Mouse (Mus musculus): Measurements from ENCODE around the gene Stac3. TPM values are rescaled to one million over a fixed set of nuclear protein-coding genes. Genes with fewer than 3 reads are reported as not detected.

Gene Stac3
- polyA plus RNA-seq, 1 experiment from 2014 or later, result 0.32 TPM

GRCm38 (mm10) chr10:127517941-127518340, 16.5 kb downstream of the Stac3 start:
- peaks cover 6% of the 10 kb centered on the region; the same call in 1 of the 2 replicates for H3K36me3 ChIP-seq (ENCODE audit: control insufficient read depth, insufficient read depth, low read length)
- no peak overlapping the region for H3K4me2 ChIP-seq (ENCODE audit: low read length)
- H3K27me3 ChIP-seq (ENCODE audit: control insufficient read depth, insufficient read depth, low read length), result peaks cover 9% of the 10 kb centered on the region; the same call in 1 of the 2 replicates
- no peak overlapping the region for H3K9ac ChIP-seq (replicated peaks; ENCODE audit: low read length)
- DNase-seq (no peak), ATAC-seq (ENCODE audit: low FRiP score, low TSS enrichment) (no peak)
- no peak overlapping the region for H3K27ac ChIP-seq (replicated peaks; ENCODE audit: low read depth, low read length)
- H3K9me3 ChIP-seq (ENCODE audit: control insufficient read depth, low read length), result no peaks in the 10 kb centered on the region
- 95% methylated on average over 22 of the region's 22 CpGs for WGBS
- peaks cover 59% of the 10 kb centered on the region for H3K4me1 ChIP-seq (ENCODE audit: control insufficient read depth, insufficient read depth, low read length)
- no peak overlapping the region for H3K4me3 ChIP-seq (replicated peaks; ENCODE audit: low read depth, low read length)

GRCm38 (mm10) chr10:127519041-127519701, 17.7 kb downstream of the Stac3 start:
- 90% methylated on average over 25 of the region's 26 CpGs for WGBS
- H3K27me3 ChIP-seq (ENCODE audit: control insufficient read depth, insufficient read depth, low read length), result peaks cover 10% of the 10 kb centered on the region

GRCm38 (mm10) chr10:127519903-127520713, 18.6 kb downstream of the Stac3 start:
- H3K4me1 ChIP-seq (ENCODE audit: control insufficient read depth, insufficient read depth, low read length), result peaks cover 46% of the 10 kb centered on the region
- no peak for DNase-seq
- ATAC-seq (ENCODE audit: low FRiP score, low TSS enrichment), result no peak
- H3K27ac ChIP-seq (replicated peaks; ENCODE audit: low read depth, low read length), result no peak overlapping the region
- no peak overlapping the region for H3K4me3 ChIP-seq (replicated peaks; ENCODE audit: low read depth, low read length)
- H3K27me3 ChIP-seq (ENCODE audit: control insufficient read depth, insufficient read depth, low read length), result peaks cover 15% of the 10 kb centered on the region
- H3K9me3 ChIP-seq (ENCODE audit: control insufficient read depth, low read length), result no peaks in the 10 kb centered on the region
- peaks cover 6% of the 10 kb centered on the region; the same call in 1 of the 2 replicates for H3K36me3 ChIP-seq (ENCODE audit: control insufficient read depth, insufficient read depth, low read length)
- no peak overlapping the region; the same call in 1 of the 2 replicates for H3K4me2 ChIP-seq (ENCODE audit: low read length)
- H3K9ac ChIP-seq (replicated peaks; ENCODE audit: low read length), result no peak overlapping the region
- WGBS, result 93% methylated on average over 37 of the region's 37 CpGs

More at GRCm38 (mm10) chr10:127519041-127519701, 17.7 kb downstream of the Stac3 start:
- no peak for ATAC-seq (ENCODE audit: low FRiP score, low TSS enrichment)
- Histone ChIP-seq H3K9me3 (ENCODE audit: control insufficient read depth, low read length) (no peaks in the 10 kb centered on the region), H3K4me1 (ENCODE audit: control insufficient read depth, insufficient read depth, low read length) (peaks cover 47% of the 10 kb centered on the region), H3K36me3 (ENCODE audit: control insufficient read depth, insufficient read depth, low read length) (peaks cover 6% of the 10 kb centered on the region; the same call in 1 of the 2 replicates), H3K27ac (replicated peaks; ENCODE audit: low read depth, low read length) (no peak overlapping the region), H3K4me3 (replicated peaks; ENCODE audit: low read depth, low read length) (no peak overlapping the region), H3K4me2 (ENCODE audit: low read length) (no peak overlapping the region), H3K9ac (replicated peaks; ENCODE audit: low read length) (no peak overlapping the region)
- no peak for DNase-seq

- peaks cover 6% of the 10 kb centered on the region; the same call in 1 of the 2 replicates for H3K36me3 ChIP-seq (ENCODE audit: control insufficient read depth, insufficient read depth, low read length)
- H3K27ac ChIP-seq (replicated peaks; ENCODE audit: low read depth, low read length), result no peak overlapping the region
- DNase-seq (no peak), ATAC-seq (ENCODE audit: low FRiP score, low TSS enrichment) (no peak)
- no peak overlapping the region for H3K4me3 ChIP-seq (replicated peaks; ENCODE audit: low read depth, low read length)
- H3K4me2 ChIP-seq (ENCODE audit: low read length), result peak overlapping the region; percentile 81
- 83% methylated on average over 20 of the region's 20 CpGs for WGBS
- no peaks in the 10 kb centered on the region for H3K9me3 ChIP-seq (ENCODE audit: control insufficient read depth, low read length)
- peaks cover 45% of the 10 kb centered on the region for H3K4me1 ChIP-seq (ENCODE audit: control insufficient read depth, insufficient read depth, low read length)
- no peak overlapping the region for H3K9ac ChIP-seq (replicated peaks; ENCODE audit: low read length)
- H3K27me3 ChIP-seq (ENCODE audit: control insufficient read depth, insufficient read depth, low read length), result peaks cover 21% of the 10 kb centered on the region
These were observed 19.4 kb downstream of the Stac3 start for GRCm38 (mm10) chr10:127520714-127521357.

GRCm38 (mm10) chr10:127521611-127522080, 20.2 kb downstream of the Stac3 start:
- H3K4me3 ChIP-seq (replicated peaks; ENCODE audit: low read depth, low read length), result peak overlapping the region; percentile 49
- no peaks in the 10 kb centered on the region for H3K9me3 ChIP-seq (ENCODE audit: control insufficient read depth, low read length)
- H3K27me3 ChIP-seq (ENCODE audit: control insufficient read depth, insufficient read depth, low read length), result peaks cover 26% of the 10 kb centered on the region
- 11% methylated on average over 12 of the region's 12 CpGs for WGBS
- peaks cover 6% of the 10 kb centered on the region; the same call in 1 of the 2 replicates for H3K36me3 ChIP-seq (ENCODE audit: control insufficient read depth, insufficient read depth, low read length)
- peak overlapping the region; percentile 81 for H3K4me2 ChIP-seq (ENCODE audit: low read length)
- no peak overlapping the region for H3K27ac ChIP-seq (replicated peaks; ENCODE audit: low read depth, low read length)
- ATAC-seq (ENCODE audit: low FRiP score, low TSS enrichment) (no peak), DNase-seq (no peak)
- H3K4me1 ChIP-seq (ENCODE audit: control insufficient read depth, insufficient read depth, low read length), result peaks cover 46% of the 10 kb centered on the region
- H3K9ac ChIP-seq (replicated peaks; ENCODE audit: low read length), result peak overlapping the region; percentile 50

- Histone ChIP-seq H3K9me3 (ENCODE audit: control insufficient read depth, low read length) (no peaks in the 10 kb centered on the region), H3K27me3 (ENCODE audit: control insufficient read depth, insufficient read depth, low read length) (peaks cover 30% of the 10 kb centered on the region), H3K4me1 (ENCODE audit: control insufficient read depth, insufficient read depth, low read length) (peaks cover 44% of the 10 kb centered on the region), H3K36me3 (ENCODE audit: control insufficient read depth, insufficient read depth, low read length) (peaks cover 6% of the 10 kb centered on the region; the same call in 1 of the 2 replicates), H3K9ac (replicated peaks; ENCODE audit: low read length) (peak within 1 kb of the TSS; percentile 50), H3K4me2 (ENCODE audit: low read length) (peak within 1 kb of the TSS; percentile 81), H3K27ac (replicated peaks; ENCODE audit: low read depth, low read length) (no peak within 1 kb of the TSS), H3K4me3 (replicated peaks; ENCODE audit: low read depth, low read length) (peak within 1 kb of the TSS; percentile 49)
- WGBS, result under 1% methylated on average over 21 of the region's 21 CpGs
- DNase-seq, result peak; percentile 99
- peak; percentile 59; the same call in 1 of the 2 replicates for ATAC-seq (ENCODE audit: low FRiP score, low TSS enrichment)
These were observed 20.6 kb downstream of the Stac3 start, which contains the start of gene Shmt2 for GRCm38 (mm10) chr10:127522088-127522581. Gene Shmt2 (minus strand): TSS chr10:127522444.

- Histone ChIP-seq H3K9ac (replicated peaks; ENCODE audit: low read length) (no peak overlapping the region; the same call in 1 of the 2 replicates), H3K4me3 (replicated peaks; ENCODE audit: low read depth, low read length) (no peak overlapping the region), H3K27me3 (ENCODE audit: control insufficient read depth, insufficient read depth, low read length) (peaks cover 53% of the 10 kb centered on the region), H3K36me3 (ENCODE audit: control insufficient read depth, insufficient read depth, low read length) (no peaks in the 10 kb centered on the region), H3K4me1 (ENCODE audit: control insufficient read depth, insufficient read depth, low read length) (peaks cover 61% of the 10 kb centered on the region), H3K9me3 (ENCODE audit: control insufficient read depth, low read length) (no peaks in the 10 kb centered on the region), H3K27ac (replicated peaks; ENCODE audit: low read depth, low read length) (peak overlapping the region; percentile 46), H3K4me2 (ENCODE audit: low read length) (peak overlapping the region; percentile 76)
- WGBS, result under 1% methylated on average over 23 of the region's 23 CpGs
- ATAC-seq (ENCODE audit: low FRiP score, low TSS enrichment) (peak; percentile 26; the same call in 1 of the 2 replicates), DNase-seq (no peak)
These were observed 23.3 kb downstream of the Stac3 start for GRCm38 (mm10) chr10:127524646-127525255.

GRCm38 (mm10) chr10:127526048-127526447, 24.6 kb downstream of the Stac3 start:
- peaks cover 62% of the 10 kb centered on the region for H3K27me3 ChIP-seq (ENCODE audit: control insufficient read depth, insufficient read depth, low read length)
- no peak for DNase-seq
- WGBS, result 2% methylated on average over 26 of the region's 26 CpGs

More at GRCm38 (mm10) chr10:127526048-127526447, 24.6 kb downstream of the Stac3 start:
- Histone ChIP-seq H3K4me1 (ENCODE audit: control insufficient read depth, insufficient read depth, low read length) (peaks cover 70% of the 10 kb centered on the region), H3K4me3 (replicated peaks; ENCODE audit: low read depth, low read length) (peak overlapping the region; percentile 16), H3K4me2 (ENCODE audit: low read length) (peak overlapping the region; percentile 76), H3K36me3 (ENCODE audit: control insufficient read depth, insufficient read depth, low read length) (no peaks in the 10 kb centered on the region), H3K9ac (replicated peaks; ENCODE audit: low read length) (peak overlapping the region; percentile 36; the same call in 1 of the 2 replicates), H3K9me3 (ENCODE audit: control insufficient read depth, low read length) (no peaks in the 10 kb centered on the region), H3K27ac (replicated peaks; ENCODE audit: low read depth, low read length) (peak overlapping the region; percentile 79; the same call in 1 of the 2 replicates)
- ATAC-seq (ENCODE audit: low FRiP score, low TSS enrichment), result no peak
